Mouse (Mus musculus) heart, postnatal 10 days (tissue): ENCODE measurements around the gene Atraid. TPM values are rescaled to one million over a fixed set of nuclear protein-coding genes. Genes with fewer than 3 reads are reported as not detected.

Source experiments
- DNase-seq, 2 experiments: peaks; one replicate each; pipeline ENCODE4 v3.0.0; 2021
- intact Hi-C: fragments of 180-260 bp; cut with DNase I; formaldehyde crosslinking; loops from one replicate; pipeline ENCODE4 v1.15.1; 2025
- total RNA-seq, 2 experiments: library from RNA; stranded (reverse); gene quantifications; 2 replicates each; pipeline ENCODE4 v1.2.3; 2021

Atraid gene
- total RNA-seq, 2 experiments from 2014 or later, result 62.7 to 64.1 TPM

- intact Hi-C loops, result no loop called here
- no peak for DNase-seq
Observed at GRCm38 (mm10) chr5:31093151-31094041, 45.3 kb downstream of the Atraid start.

GRCm38 (mm10) chr5:31094100-31094798 is 46.1 kb downstream of the Atraid start:
- no peak for DNase-seq

GRCm38 (mm10) chr5:31094799-31095691 is 46.9 kb downstream of the Atraid start:
- intact Hi-C loops, result no loop called here
- DNase-seq, result peak; percentile 68 to 75

More at GRCm38 (mm10) chr5:31094100-31094798, 46.1 kb downstream of the Atraid start:
- intact Hi-C loops, result no loop called here

GRCm38 (mm10) chr5:31095711-31096480 is 47.8 kb downstream of the Atraid start:
- intact Hi-C loops, result no loop called here
- no peak for DNase-seq

Other genes with a start within 250 kb of the Atraid start
- gene Mapre3, start 233.7 kb upstream of the Atraid start, total RNA-seq, result 10 to 100 TPM; 24.8 to 26.5 TPM
- gene Tmem214, start 180.3 kb upstream of the Atraid start, total RNA-seq, result 10 to 100 TPM; 48.9 TPM
- 1 to 10 TPM; 9.4 to 9.7 TPM for gene Agbl5, start 159.6 kb upstream of the Atraid start, total RNA-seq
- gene Ost4, start 140.5 kb upstream of the Atraid start, total RNA-seq, result 100 to 1,000 TPM; 162 to 178 TPM
- gene Emilin1, start 134.9 kb upstream of the Atraid start, total RNA-seq, result 10 to 100 TPM; 68.4 to 76.3 TPM
- 10 to 100 TPM in 1 of 2 experiments, 1 to 10 TPM in 1; 9.5 to 12.7 TPM for gene Khk, start 126.9 kb upstream of the Atraid start, total RNA-seq
- gene Cgref1, start 102.7 kb upstream of the Atraid start, total RNA-seq, result under 1 TPM; 0.60 to 0.64 TPM
- gene Preb, start 88.0 kb upstream of the Atraid start, total RNA-seq, result 10 to 100 TPM; 64.9 to 71.3 TPM
- gene Tcf23, start 79.7 kb upstream of the Atraid start, total RNA-seq, result under 1 TPM; 0.15 to 0.53 TPM
- gene Slc5a6, start 612 bp downstream of the Atraid start, total RNA-seq, result 1 to 10 TPM; 4.7 to 4.8 TPM
- gene Cad, start 6.5 kb downstream of the Atraid start, total RNA-seq, result 10 to 100 TPM; 19.1 to 21.7 TPM
- not detected for gene Dnajc5g, start 58.0 kb downstream of the Atraid start, total RNA-seq
- under 1 TPM in 1 of 2 experiments, not detected in 1; 0.25 TPM for gene Slc30a3, start 59.9 kb downstream of the Atraid start, total RNA-seq
- 10 to 100 TPM; 67.3 to 78.0 TPM for gene Trim54, start 68.4 kb downstream of the Atraid start, total RNA-seq
- not detected for gene Ucn, start 90.5 kb downstream of the Atraid start, total RNA-seq
- gene Mpv17, start 105.9 kb downstream of the Atraid start, total RNA-seq, result 10 to 100 TPM; 52.1 to 59.3 TPM
- 1 to 10 TPM in 1 of 2 experiments, under 1 TPM in 1; 0.38 to 1.6 TPM for gene Gm29609, start 131.6 kb downstream of the Atraid start, total RNA-seq
- 10 to 100 TPM; 45.1 to 48.3 TPM for gene Gtf3c2, start 131.8 kb downstream of the Atraid start, total RNA-seq
- 10 to 100 TPM; 80.0 to 80.7 TPM for gene Snx17, start 144.9 kb downstream of the Atraid start, total RNA-seq
- gene Eif2b4, start 145.1 kb downstream of the Atraid start, total RNA-seq, result 10 to 100 TPM; 44.8 to 45.2 TPM
- 10 to 100 TPM; 12.7 to 12.9 TPM for gene Zfp513, start 154.0 kb downstream of the Atraid start, total RNA-seq
- gene Ppm1g, start 172.4 kb downstream of the Atraid start, total RNA-seq, result 10 to 100 TPM; 70.1 to 86.9 TPM
- gene Nrbp1, start 192.6 kb downstream of the Atraid start, total RNA-seq, result 10 to 100 TPM; 83.8 to 85.2 TPM
- gene Gm9970, start 192.9 kb downstream of the Atraid start, total RNA-seq, result 1 to 10 TPM in 1 of 2 experiments, not detected in 1; 1.0 TPM
- 1 to 10 TPM; 2.1 to 2.5 TPM for gene Krtcap3, start 203.4 kb downstream of the Atraid start, total RNA-seq
- gene Ift172, start 242.8 kb downstream of the Atraid start, total RNA-seq, result 10 to 100 TPM; 34.1 to 40.4 TPM
- gene Fndc4, start 247.8 kb downstream of the Atraid start, total RNA-seq, result 10 to 100 TPM in 1 of 2 experiments, 1 to 10 TPM in 1; 3.6 to 10.3 TPM
- not detected for gene Gckr, start 249.1 kb downstream of the Atraid start, total RNA-seq